Mouse (Mus musculus) limb, embryonic 11.5 days (tissue): ENCODE measurements around the gene Igbp1. TPM values are rescaled to one million over a fixed set of nuclear protein-coding genes. Genes with fewer than 3 reads are reported as not detected.

Experiments
- polyA plus RNA-seq: library from polyadenylated mRNA; unstranded; fragments of >200 nt; fragmentation: Nextera tagmentation; extraction: Ambion mirVana; gene quantifications from 2 replicates; pipeline ENCODE4 v1.2.1, GENCODE M21; 2014

The Igbp1 gene
- polyA plus RNA-seq, 1 experiment from 2014 or later: 47.3 TPM

Other genes with a start within 250 kb of the Igbp1 start
- not detected in 2 replicates for gene Otud6a, start 65.3 kb upstream of the Igbp1 start, polyA plus RNA-seq
- 0.41 and 1.0 TPM in 2 replicates for gene Awat2, start 51.6 kb upstream of the Igbp1 start, polyA plus RNA-seq
- gene Dgat2l6, start 30.5 kb downstream of the Igbp1 start, polyA plus RNA-seq: not detected in 2 replicates
- gene Awat1, start 78.0 kb downstream of the Igbp1 start, polyA plus RNA-seq: not detected in 2 replicates
- not detected in 2 replicates for gene P2ry4, start 100.6 kb downstream of the Igbp1 start, polyA plus RNA-seq
- gene Arr3, start 111.2 kb downstream of the Igbp1 start, polyA plus RNA-seq: not detected in 2 replicates
- 47.9 and 48.2 TPM in 2 replicates for gene Kif4, start 131.4 kb downstream of the Igbp1 start, polyA plus RNA-seq
- gene Pdzd11, start 132.3 kb downstream of the Igbp1 start, polyA plus RNA-seq: 116 and 118 TPM in 2 replicates
- 1.3 and 1.6 TPM in 2 replicates for gene Gdpd2, start 235.6 kb downstream of the Igbp1 start, polyA plus RNA-seq